Mouse (Mus musculus) G1E (cell line): ENCODE results near the gene 4930404H24Rik. TPM values are rescaled to one million over a fixed set of nuclear protein-coding genes. Genes with fewer than 3 reads are reported as not detected.

ENCODE experiments used
- ATAC-seq: 2 replicates; pipeline ENCODE4 v1.8.0; 2016; ENCODE audit warnings: mild to moderate bottlenecking; ENCODE audit not compliant: insufficient number of reproducible peaks, poor library complexity, low FRiP score, severe bottlenecking; ENCODE audit errors: extremely low read depth
- DNase-seq: peaks from one replicate; pipeline ENCODE4 v3.0.0; 2012; ENCODE audit warnings: low spot score
- H3K27me3 ChIP-seq: 2 replicates; pipeline ENCODE4 v1.6.1; 2012; ENCODE audit warnings: mild to moderate bottlenecking, low read length, inconsistent platforms; ENCODE audit not compliant: insufficient read depth
- H3K36me3 ChIP-seq: replicated peaks from 2 replicates; pipeline ENCODE3; 2012; ENCODE audit warnings: mild to moderate bottlenecking, inconsistent platforms
- H3K4me1 ChIP-seq: 2 replicates; pipeline ENCODE4 v1.6.1; 2012; ENCODE audit warnings: low read depth, low read length, inconsistent platforms, mixed read lengths; ENCODE audit not compliant: insufficient read depth
- H3K4me3 ChIP-seq: 2 replicates; pipeline ENCODE4 v1.5.1; 2012; ENCODE audit warnings: low read depth, mild to moderate bottlenecking, inconsistent platforms, low read length, moderate library complexity, mixed read lengths
- H3K9me3 ChIP-seq: replicated peaks from 2 replicates; pipeline ENCODE4 v1.6.1; 2012; ENCODE audit warnings: inconsistent platforms
- CTCF ChIP-seq: IDR thresholded peaks from 2 replicates; pipeline ENCODE4 v1.5.1; 2012; ENCODE audit warnings: low read depth, low read length, inconsistent platforms, mixed read lengths
- GATA1 ChIP-seq: IDR thresholded peaks from 2 replicates; pipeline ENCODE4 v1.6.1; 2012; ENCODE audit warnings: borderline replicate concordance, low read length, inconsistent platforms, mixed read lengths
- GATA2 ChIP-seq: IDR thresholded peaks from 2 replicates; pipeline ENCODE4 v1.6.1; 2012; ENCODE audit warnings: low read depth, low read length, inconsistent platforms, borderline replicate concordance
- POLR2AphosphoS5 ChIP-seq: IDR thresholded peaks from 2 replicates; pipeline ENCODE4 v1.6.1; 2012; ENCODE audit warnings: low read depth, low read length, inconsistent platforms; ENCODE audit not compliant: insufficient replicate concordance
- TAL1 ChIP-seq: conservative IDR thresholded peaks from 2 replicates; pipeline ENCODE4 v1.6.1; 2012; ENCODE audit warnings: low read depth, low read length, inconsistent platforms, mixed read lengths
- polyA plus RNA-seq: library from polyadenylated mRNA; stranded (reverse); fragments of >175 nt; gene quantifications from 2 replicates; pipeline ENCODE4 v1.2.3, GENCODE M21; 2012
- total RNA-seq, 2 experiments: library from RNA; stranded (forward) in 1 of 2; stranded (reverse) in 1 of 2; fragments of 200-1000 nt in 1 of 2; fragments of >200 nt in 1 of 2; fragmentation: Nextera tagmentation in 1 of 2; gene quantifications; 2 replicates each; pipeline ENCODE4 v1.2.3; 2014 to 2017

The 4930404H24Rik gene
- total and polyA plus RNA-seq, 3 experiments, result not detected

DNA sequence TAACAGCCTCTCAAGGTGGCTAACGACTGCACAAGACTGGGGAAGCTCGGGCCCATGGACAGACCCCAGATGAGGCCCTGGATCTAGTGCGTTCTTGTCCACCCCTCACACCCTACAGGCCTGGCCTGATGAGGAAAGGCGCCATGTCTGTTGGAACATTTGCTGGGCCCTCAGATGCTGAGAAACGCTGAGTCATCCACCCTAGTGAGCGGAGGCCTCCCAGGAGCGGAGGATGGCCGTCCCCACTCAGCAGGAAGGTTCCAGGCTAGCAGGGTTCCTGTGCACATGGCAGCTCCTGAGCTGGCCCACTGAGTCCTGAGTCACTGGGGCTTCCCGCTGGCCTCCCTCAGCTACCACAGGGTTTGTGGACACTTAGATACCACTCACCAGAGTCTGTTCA is 27.5 kb downstream of the 4930404H24Rik start:
- peak; percentile 60 for DNase-seq
- Histone ChIP-seq H3K4me3 (peak overlapping the region; percentile 31; the same call in 1 of the 2 replicates), H3K9me3 (no peaks in the 10 kb centered on the region), H3K4me1 (peaks cover 73% of the 10 kb centered on the region), H3K36me3 (peaks cover 36% of the 10 kb centered on the region), H3K27me3 (peaks cover 63% of the 10 kb centered on the region)
- ATAC-seq, result peak; percentile 48; the same call in 1 of the 2 replicates
- TF ChIP-seq TAL1, result no peak
- TF ChIP-seq POLR2AphosphoS5, result no peak
- TF ChIP-seq GATA1, result no peak
- TF ChIP-seq CTCF, result no peak
- no peak for TF ChIP-seq GATA2

DNA sequence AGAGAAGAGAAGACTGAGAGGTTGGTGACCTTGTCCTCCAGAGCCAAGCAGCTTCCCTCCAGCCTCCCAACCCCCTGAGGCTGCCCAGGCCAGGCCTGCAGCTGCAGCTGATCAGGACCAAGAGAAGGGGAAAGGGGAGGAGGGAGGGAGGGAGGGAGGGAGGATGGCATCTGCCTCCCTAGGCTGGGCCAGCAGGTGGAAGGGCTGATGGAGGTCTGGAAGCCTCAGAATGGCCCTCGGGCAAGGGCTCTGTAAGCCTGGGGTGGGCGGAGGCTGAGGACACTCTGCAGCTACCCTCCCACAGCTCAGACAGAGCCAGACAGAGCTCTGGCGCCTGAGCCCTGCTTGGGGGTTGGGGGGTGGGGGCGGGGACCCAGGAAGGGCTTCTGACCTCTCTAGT is 29.7 kb downstream of the 4930404H24Rik start:
- TF ChIP-seq TAL1, result no peak
- no peak for TF ChIP-seq POLR2AphosphoS5
- no peak for TF ChIP-seq GATA2
- TF ChIP-seq CTCF, result no peak
- TF ChIP-seq GATA1, result no peak
- Histone ChIP-seq H3K4me1 (peaks cover 89% of the 10 kb centered on the region), H3K36me3 (peaks cover 20% of the 10 kb centered on the region)

DNA sequence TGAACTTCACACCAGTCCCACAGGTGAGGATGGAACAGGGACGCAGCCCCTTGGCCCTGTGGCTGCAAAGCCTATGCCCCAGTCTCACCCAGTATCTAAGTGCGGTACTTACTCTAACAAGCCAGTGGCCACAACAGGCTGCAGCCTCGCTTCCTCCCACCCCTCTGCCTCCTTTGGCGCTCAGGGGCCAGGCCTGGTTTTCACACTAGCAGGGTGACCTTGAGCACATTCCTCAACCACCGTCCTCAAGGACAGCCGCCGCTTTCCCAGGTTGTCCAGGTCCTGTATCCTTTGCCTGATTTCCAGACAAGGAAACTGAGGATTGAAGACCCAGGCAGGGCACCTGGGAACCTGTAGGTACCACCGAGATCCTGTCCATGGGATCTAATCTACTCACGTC is 30.6 kb downstream of the 4930404H24Rik start:
- no peak for DNase-seq
- TF ChIP-seq TAL1 (no peak), POLR2AphosphoS5 (no peak), GATA2 (no peak), GATA1 (no peak), CTCF (no peak)
- peaks cover 20% of the 10 kb centered on the region for H3K36me3 ChIP-seq
- H3K27me3 ChIP-seq, result peaks cover 59% of the 10 kb centered on the region
- H3K4me1 ChIP-seq, result peaks cover 95% of the 10 kb centered on the region
- no peak for ATAC-seq
- no peaks in the 10 kb centered on the region for H3K9me3 ChIP-seq
- H3K4me3 ChIP-seq, result no peak overlapping the region

More for the DNA sequence above, 29.7 kb downstream of the 4930404H24Rik start:
- no peak overlapping the region for H3K4me3 ChIP-seq
- no peak for ATAC-seq
- no peak for DNase-seq
- H3K9me3 ChIP-seq, result no peaks in the 10 kb centered on the region
- peaks cover 54% of the 10 kb centered on the region for H3K27me3 ChIP-seq

DNA sequence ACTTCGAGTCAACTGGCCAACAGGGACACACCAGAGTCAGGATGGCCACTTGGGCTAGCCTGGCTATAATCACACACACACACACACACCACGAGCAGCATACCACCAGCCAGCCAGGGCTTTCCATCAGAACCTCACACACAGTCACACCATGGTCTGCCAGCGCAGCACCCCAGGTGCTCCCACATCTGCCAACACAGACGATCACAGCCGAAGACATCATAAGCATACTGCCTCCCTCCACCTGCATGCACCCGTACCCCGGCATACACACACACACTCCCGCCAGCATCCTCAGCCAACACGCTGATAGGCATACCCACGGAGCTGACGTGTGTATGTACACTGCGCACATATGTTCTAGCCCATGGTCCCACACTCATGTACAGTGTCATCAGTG is 31.1 kb downstream of the 4930404H24Rik start:
- H3K9me3 ChIP-seq, result no peaks in the 10 kb centered on the region
- DNase-seq (no peak), ATAC-seq (no peak)
- peaks cover 15% of the 10 kb centered on the region for H3K36me3 ChIP-seq
- peaks cover 58% of the 10 kb centered on the region for H3K27me3 ChIP-seq
- no peak for TF ChIP-seq CTCF
- TF ChIP-seq GATA1, result no peak
- no peak for TF ChIP-seq POLR2AphosphoS5
- no peak for TF ChIP-seq GATA2
- TF ChIP-seq TAL1, result no peak
- peaks cover 95% of the 10 kb centered on the region for H3K4me1 ChIP-seq
- peak overlapping the region; percentile 3; the same call in 1 of the 2 replicates for H3K4me3 ChIP-seq

DNA sequence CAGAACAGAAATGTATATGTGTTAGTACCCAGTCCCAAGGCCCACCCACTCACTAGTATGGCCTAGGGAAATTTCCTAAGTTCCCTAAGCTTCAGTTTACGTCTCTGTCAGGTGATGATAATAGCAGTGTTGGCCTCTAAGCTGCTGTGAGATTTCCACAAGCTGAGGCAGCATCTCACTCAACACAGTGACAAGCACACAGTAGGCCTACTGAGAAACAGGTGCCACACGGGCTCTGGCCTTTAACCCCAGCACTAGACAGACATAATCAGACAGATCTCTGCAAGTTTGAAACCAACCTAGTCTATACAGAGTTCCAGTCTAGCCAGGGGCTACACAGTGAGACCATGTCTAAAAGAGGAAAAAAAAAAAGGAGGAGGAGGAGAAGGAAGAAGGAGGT is 32.1 kb downstream of the 4930404H24Rik start:
- TF ChIP-seq GATA1 (no peak), GATA2 (no peak), POLR2AphosphoS5 (no peak), CTCF (no peak)
- H3K4me3 ChIP-seq, result no peak overlapping the region
- DNase-seq, result no peak
- H3K36me3 ChIP-seq, result peaks cover 10% of the 10 kb centered on the region
- H3K9me3 ChIP-seq, result no peaks in the 10 kb centered on the region
- H3K4me1 ChIP-seq, result peaks cover 96% of the 10 kb centered on the region
- no peak for ATAC-seq
- peaks cover 62% of the 10 kb centered on the region for H3K27me3 ChIP-seq

DNA sequence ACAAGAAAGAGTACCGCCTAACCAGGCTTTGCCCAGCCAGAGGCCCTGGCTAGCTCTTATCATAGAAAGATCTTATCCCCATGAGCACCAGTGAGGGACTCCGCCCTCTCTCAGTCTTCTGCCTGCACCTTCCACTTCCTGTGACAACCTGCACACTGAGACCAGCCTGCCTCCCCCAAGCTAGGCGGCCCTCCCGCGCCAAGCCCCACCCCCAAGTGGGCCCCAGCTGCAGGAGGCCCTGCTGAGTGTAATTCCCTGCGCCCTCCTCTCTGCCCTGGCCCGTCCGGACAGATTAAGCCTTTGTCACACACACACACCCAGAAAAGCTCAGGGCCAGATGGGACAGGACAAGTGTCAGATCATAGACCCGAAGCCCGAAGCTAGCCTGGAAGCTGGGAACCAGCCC is 33.3 kb downstream of the 4930404H24Rik start:
- H3K27me3 ChIP-seq, result peaks cover 67% of the 10 kb centered on the region
- H3K9me3 ChIP-seq, result no peaks in the 10 kb centered on the region
- H3K4me3 ChIP-seq, result peak overlapping the region; percentile 57; the same call in 1 of the 2 replicates
- peaks cover 10% of the 10 kb centered on the region for H3K36me3 ChIP-seq
- DNase-seq (peak; percentile 91), ATAC-seq (peak; percentile 86)
- H3K4me1 ChIP-seq, result peaks cover 94% of the 10 kb centered on the region
- no peak; the same call in 1 of the 2 replicates for TF ChIP-seq TAL1
- TF ChIP-seq CTCF, result no peak
- no peak for TF ChIP-seq POLR2AphosphoS5
- TF ChIP-seq GATA1, result no peak
- TF ChIP-seq GATA2, result no peak
